Mouse (Mus musculus) ES-Bruce4 (cell line): Measurements from ENCODE around the gene Lrrc3c. TPM values are rescaled to one million over a fixed set of nuclear protein-coding genes. Genes with fewer than 3 reads are reported as not detected.

Experiments
- H3K27ac ChIP-seq: 2 replicates; pipeline ENCODE4 v1.5.1; 2012; ENCODE audit warnings: low read length, inconsistent platforms; ENCODE audit not compliant: insufficient read depth
- H3K27me3 ChIP-seq: 2 replicates; pipeline ENCODE4 v1.6.1; 2012; ENCODE audit warnings: mild to moderate bottlenecking, low read length, inconsistent platforms; ENCODE audit not compliant: control insufficient read depth, poor library complexity, insufficient read depth, severe bottlenecking
- H3K36me3 ChIP-seq: 2 replicates; pipeline ENCODE4 v1.6.1; 2012; ENCODE audit warnings: inconsistent platforms, mild to moderate bottlenecking, low read length, moderate library complexity; ENCODE audit not compliant: control insufficient read depth, poor library complexity, insufficient read depth, severe bottlenecking
- H3K4me1 ChIP-seq: one replicate; pipeline ENCODE4 v1.8.1; 2011; ENCODE audit warnings: low read length; ENCODE audit not compliant: control insufficient read depth, insufficient read depth
- H3K4me3 ChIP-seq: 2 replicates; pipeline ENCODE4 v1.5.1; 2011; ENCODE audit warnings: low read depth, mild to moderate bottlenecking, low read length
- H3K9ac ChIP-seq: 2 replicates; pipeline ENCODE4 v1.6.1; 2012; ENCODE audit warnings: low read depth, mild to moderate bottlenecking, inconsistent platforms; ENCODE audit not compliant: poor library complexity, severe bottlenecking
- H3K9me3 ChIP-seq: replicated peaks from 2 replicates; pipeline ENCODE4 v1.6.1; 2012; ENCODE audit warnings: mild to moderate bottlenecking, low read length, inconsistent platforms; ENCODE audit not compliant: control insufficient read depth, poor library complexity, insufficient read depth, severe bottlenecking
- CTCF ChIP-seq: IDR thresholded peaks from one replicate; pipeline ENCODE4 v1.8.1; 2011; ENCODE audit warnings: low read depth, low read length
- EP300 ChIP-seq: IDR thresholded peaks from 2 replicates; pipeline ENCODE4 v1.6.1; 2011; ENCODE audit warnings: low read depth, low read length; ENCODE audit not compliant: insufficient read depth
- POLR2A ChIP-seq: IDR thresholded peaks from one replicate; pipeline ENCODE4 v1.8.1; 2011; ENCODE audit warnings: low read length; ENCODE audit not compliant: insufficient read depth
- polyA plus RNA-seq: library from polyadenylated mRNA; stranded (reverse); fragments of >200 nt; gene quantifications from 2 replicates; pipeline ENCODE4 v1.2.4, GENCODE M21; 2011; ENCODE audit warnings: low read depth; ENCODE audit not compliant: missing spikeins, insufficient read depth, insufficient read length

Gene Lrrc3c
- polyA plus RNA-seq, 1 experiment = not detected

DNA sequence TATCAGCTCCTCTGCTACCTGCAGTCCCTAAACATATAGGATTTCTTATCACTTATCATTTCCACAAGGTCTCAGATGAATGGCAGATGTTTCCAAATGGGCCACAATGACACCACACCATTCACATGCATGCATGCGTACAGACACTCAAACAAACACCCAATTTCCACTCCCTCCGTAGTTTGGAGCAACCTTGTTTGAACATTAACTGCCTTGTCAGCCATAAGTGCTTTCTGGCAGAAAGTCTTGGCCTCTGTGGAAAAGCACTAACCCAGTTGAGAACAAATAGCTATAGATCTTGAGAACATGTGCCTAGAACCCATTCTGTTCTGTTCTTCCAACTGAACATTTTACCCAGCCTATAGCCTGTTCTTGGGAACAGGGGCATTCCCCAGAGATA is 47.9 kb downstream of the Lrrc3c start:
- H3K36me3 ChIP-seq = no peaks in the 10 kb centered on the region
- H3K4me3 ChIP-seq = no peak overlapping the region
- H3K27ac ChIP-seq = no peak overlapping the region
- H3K9ac ChIP-seq = no peak overlapping the region
- no peak for TF ChIP-seq CTCF
- TF ChIP-seq EP300 = no peak
- TF ChIP-seq POLR2A = no peak
- H3K9me3 ChIP-seq = peaks cover 10% of the 10 kb centered on the region; the same call in 1 of the 2 replicates
- no peaks in the 10 kb centered on the region for H3K4me1 ChIP-seq
- peaks cover 2% of the 10 kb centered on the region for H3K27me3 ChIP-seq

DNA sequence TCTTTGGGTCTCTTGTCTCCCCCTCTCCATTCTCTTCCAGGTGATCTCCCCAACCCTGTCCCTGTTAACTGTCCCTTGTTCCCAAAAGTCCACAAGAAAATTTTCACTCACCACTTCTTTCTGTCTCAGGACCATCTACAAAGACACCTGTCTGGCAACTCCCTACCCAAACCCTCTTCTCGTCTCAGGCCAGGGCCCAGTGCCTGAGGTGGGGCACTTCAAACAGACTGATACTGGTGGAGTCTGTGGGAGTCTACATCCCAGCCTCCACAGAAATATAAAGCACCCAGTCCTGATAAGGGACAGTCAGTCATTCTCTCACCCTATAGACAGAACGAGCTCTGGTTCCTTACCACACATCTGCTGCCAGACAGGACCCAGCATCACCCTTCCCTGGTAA is 48.4 kb downstream of the Lrrc3c start, which contains the start of gene Gsdma2:
Gsdma2 (plus strand) TSS at position 301 of the 400 bp plus-strand sequence.
- no peak within 1 kb of the TSS for H3K4me3 ChIP-seq
- H3K9me3 ChIP-seq = peaks cover 10% of the 10 kb centered on the region; the same call in 1 of the 2 replicates
- H3K36me3 ChIP-seq = no peaks in the 10 kb centered on the region
- H3K27ac ChIP-seq = no peak within 1 kb of the TSS
- TF ChIP-seq EP300 = no peak
- TF ChIP-seq POLR2A = no peak
- no peak for TF ChIP-seq CTCF
- no peak within 1 kb of the TSS for H3K9ac ChIP-seq
- H3K4me1 ChIP-seq = no peaks in the 10 kb centered on the region
- peaks cover 2% of the 10 kb centered on the region for H3K27me3 ChIP-seq

Other genes with a start within 250 kb of the Lrrc3c start
- gene Ppp1r1b, start 249.9 kb upstream of the Lrrc3c start, polyA plus RNA-seq = 1.1 and 1.5 TPM in 2 replicates
- 12.2 and 16.8 TPM in 2 replicates for gene Stard3, start 239.9 kb upstream of the Lrrc3c start, polyA plus RNA-seq
- not detected in 2 replicates for gene Tcap, start 214.5 kb upstream of the Lrrc3c start, polyA plus RNA-seq
- gene Pnmt, start 211.8 kb upstream of the Lrrc3c start, polyA plus RNA-seq = not detected in 2 replicates
- gene Pgap3, start 197.8 kb upstream of the Lrrc3c start, polyA plus RNA-seq = 4.5 and 5.0 TPM in 2 replicates
- gene Erbb2, start 185.8 kb upstream of the Lrrc3c start, polyA plus RNA-seq = 11.0 and 12.4 TPM in 2 replicates
- gene Mien1, start 159.3 kb upstream of the Lrrc3c start, polyA plus RNA-seq = 65.1 and 67.2 TPM in 2 replicates
- gene Grb7, start 151.9 kb upstream of the Lrrc3c start, polyA plus RNA-seq = 45.6 and 48.2 TPM in 2 replicates
- gene Ikzf3, start 52.3 kb upstream of the Lrrc3c start, polyA plus RNA-seq = not detected in 2 replicates
- not detected in 2 replicates for gene Zpbp2, start 47.2 kb upstream of the Lrrc3c start, polyA plus RNA-seq
- gene Ormdl3, start 10.9 kb upstream of the Lrrc3c start, polyA plus RNA-seq = 19.3 and 20.0 TPM in 2 replicates
- gene Gm12355, start 27.4 kb downstream of the Lrrc3c start, polyA plus RNA-seq = 50.0 and 53.5 TPM in 2 replicates
- gene Gsdma3, start 28.1 kb downstream of the Lrrc3c start, polyA plus RNA-seq = not detected in 2 replicates
- gene Gsdma2, start 48.5 kb downstream of the Lrrc3c start, polyA plus RNA-seq = not detected in 2 replicates
- 0.22 and 0.56 TPM in 2 replicates for gene Gsdma, start 66.1 kb downstream of the Lrrc3c start, polyA plus RNA-seq
- gene Psmd3, start 84.3 kb downstream of the Lrrc3c start, polyA plus RNA-seq = 123 and 129 TPM in 2 replicates
- gene Csf3, start 103.0 kb downstream of the Lrrc3c start, polyA plus RNA-seq = not detected in 2 replicates
- gene Med24, start 131.1 kb downstream of the Lrrc3c start, polyA plus RNA-seq = 83.5 and 85.8 TPM in 2 replicates
- gene Thra, start 142.3 kb downstream of the Lrrc3c start, polyA plus RNA-seq = 20.7 and 24.6 TPM in 2 replicates
- 7.4 and 7.5 TPM in 2 replicates for gene Nr1d1, start 177.0 kb downstream of the Lrrc3c start, polyA plus RNA-seq
- 68.7 and 69.1 TPM in 2 replicates for gene Msl1, start 197.2 kb downstream of the Lrrc3c start, polyA plus RNA-seq
- 55.0 and 57.7 TPM in 2 replicates for gene Casc3, start 206.6 kb downstream of the Lrrc3c start, polyA plus RNA-seq
- 3.5 and 4.0 TPM in 2 replicates for gene Rapgefl1, start 238.5 kb downstream of the Lrrc3c start, polyA plus RNA-seq